Mouse (Mus musculus) natural killer cell, adult 2 months (primary cell): Measurements from ENCODE around the gene Gm14459.
"Not testable (repeated sequence)": the region's sequence is repeated elsewhere in the genome, so short reads cannot be mapped to it uniquely, and the experiment has no call there.

Source experiments
- DNase-seq, 2 experiments: peaks; one replicate each; pipeline ENCODE4 v3.0.0; 2022; ENCODE audit warnings: low spot score in 2 of 2

Gene Gm14459

DNA sequence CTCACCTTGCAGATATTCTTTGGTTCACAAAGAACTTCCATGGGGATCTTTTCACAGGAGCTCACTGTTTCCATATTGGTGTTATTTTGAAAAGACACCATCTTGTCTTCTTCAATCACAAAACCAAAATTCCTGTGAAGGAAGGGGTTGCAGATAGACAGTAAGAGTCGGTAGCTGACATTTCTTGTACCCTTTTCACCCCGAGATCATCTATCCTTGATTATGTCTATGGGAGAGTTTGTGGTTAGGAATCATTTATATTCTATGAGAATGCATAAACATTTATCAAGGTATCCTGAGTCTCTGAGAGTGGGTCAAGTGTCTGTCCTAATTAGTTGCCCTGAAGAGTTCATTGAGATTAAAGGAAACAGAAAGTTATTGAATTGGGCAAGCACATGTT is at the start of gene Gm14459:
TSS of gene Gm14459 (minus strand) at position 101 of the 400 bp plus-strand sequence.
- DNase-seq, result no peak

DNA sequence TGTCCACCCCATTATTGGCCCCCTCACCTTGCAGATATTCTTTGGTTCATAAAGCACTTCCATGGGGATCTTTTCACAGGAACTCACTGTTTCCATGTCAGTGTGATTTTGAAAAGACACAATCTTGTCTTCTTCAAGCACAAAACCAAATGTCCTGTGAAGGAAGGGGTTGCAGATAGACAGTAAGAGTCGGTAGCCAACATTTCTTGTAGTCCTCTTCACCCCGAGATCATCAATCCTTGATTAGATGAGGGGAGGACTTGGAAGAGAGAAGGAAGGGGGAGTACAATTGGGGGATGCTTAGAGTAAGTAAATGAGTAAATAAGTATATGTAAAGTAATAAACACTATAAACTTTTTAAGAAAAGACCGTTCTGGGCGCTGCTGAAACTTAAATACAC is 23.4 kb upstream of the Gm14459 start, which contains the start of gene Ssxb6:
TSS of gene Ssxb6 (minus strand) at position 101 of the 400 bp plus-strand sequence.
- DNase-seq, result not testable (repeated sequence)
